Mouse (Mus musculus): ENCODE measurements around the gene Psmb10. TPM values are rescaled to one million over a fixed set of nuclear protein-coding genes. Genes with fewer than 3 reads are reported as not detected.

Gene Psmb10
- total RNA-seq, 2 experiments from 2014 or later = 84.9 to 92.0 TPM

DNA sequence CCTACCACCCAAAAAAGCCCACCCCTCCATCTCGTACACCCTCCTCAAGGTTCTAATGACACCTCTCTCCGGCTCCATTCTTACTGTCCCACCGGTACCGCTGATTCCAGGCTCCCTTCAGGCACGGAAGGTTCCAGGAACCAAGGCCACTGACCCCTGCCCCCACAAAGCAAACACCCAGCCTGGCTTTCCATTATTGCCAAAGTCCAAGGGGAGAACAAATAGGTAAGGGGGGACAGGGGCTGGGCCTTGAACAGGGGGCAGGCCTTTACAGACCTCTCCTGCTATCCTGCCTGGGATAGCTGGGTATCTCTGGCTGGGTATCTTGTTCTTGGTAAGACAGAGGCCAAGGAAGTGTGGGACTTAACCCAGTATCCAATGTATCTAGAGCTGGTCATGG, 4.3 kb upstream of the Psmb10 start:
- intact Hi-C loops (cut with DNase I) = no loop called here

DNA sequence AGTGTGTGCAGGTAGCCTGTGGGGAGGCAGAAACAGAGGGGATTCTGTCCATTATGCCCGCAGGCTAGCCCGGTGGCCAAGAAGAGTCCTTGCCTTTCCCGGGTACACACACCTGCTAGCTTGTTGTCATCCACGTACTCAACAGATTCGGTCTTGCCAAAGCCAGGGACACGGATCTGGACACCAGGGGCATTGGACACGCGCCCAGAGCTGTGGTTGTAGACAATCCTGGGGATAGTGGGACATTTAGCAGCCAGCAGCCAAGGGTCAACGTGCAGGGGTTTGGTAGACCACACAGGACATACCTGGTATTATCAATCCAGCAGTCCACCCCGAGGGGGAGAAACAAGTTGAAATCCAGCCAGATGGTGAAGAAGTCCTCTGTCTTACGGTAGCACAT, 3.8 kb upstream of the Psmb10 start:
- no peak for DNase-seq (ENCODE audit: low spot score in 2 of 2)
- intact Hi-C loops (cut with DNase I) = no loop called here

More for the DNA sequence above, 4.3 kb upstream of the Psmb10 start:
- DNase-seq (ENCODE audit: low spot score in 2 of 2) = no peak

DNA sequence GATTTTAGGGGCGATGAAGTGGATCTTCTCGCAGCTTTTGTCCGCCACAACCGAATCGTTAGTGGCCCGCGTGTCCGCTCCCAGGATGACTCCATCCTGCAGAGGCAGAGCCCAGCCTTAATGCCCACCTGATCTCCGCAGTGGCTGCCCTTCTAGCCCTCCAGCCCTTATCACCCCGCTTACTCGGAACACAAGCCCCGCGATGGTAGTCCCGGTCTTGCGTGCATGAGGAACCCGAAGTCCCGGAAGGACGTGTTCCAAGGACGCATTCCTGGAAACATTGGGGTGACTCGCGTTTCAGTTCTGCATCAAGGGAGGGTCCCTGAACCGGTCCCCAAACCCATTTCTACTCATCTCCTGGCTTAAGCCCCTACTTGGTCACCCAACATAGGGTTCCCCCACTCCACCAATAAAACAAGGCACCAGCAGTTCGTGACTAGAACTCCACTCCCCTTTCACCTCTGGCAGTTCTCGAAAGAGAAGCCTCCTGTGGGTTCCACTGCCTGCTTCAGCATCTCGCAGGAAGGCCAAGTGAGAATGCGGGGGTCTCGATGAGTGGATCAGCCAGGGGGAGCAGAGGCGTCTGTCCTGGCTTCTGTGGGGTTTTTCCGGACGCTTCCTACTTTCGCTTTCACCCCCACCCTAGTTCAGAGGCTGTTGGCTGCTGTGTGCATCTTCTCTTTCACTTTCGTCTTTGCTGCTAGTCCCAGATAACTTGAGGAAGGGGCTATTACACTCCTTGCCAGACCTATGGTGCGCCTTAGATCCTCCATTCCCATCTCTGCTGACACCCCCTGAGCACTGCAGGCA, 543 bp downstream of the Psmb10 start:
- DNase-seq (ENCODE audit: low spot score in 2 of 2) = peak; percentile 55 to 60
- intact Hi-C loops (cut with DNase I) = no loop called here

DNA sequence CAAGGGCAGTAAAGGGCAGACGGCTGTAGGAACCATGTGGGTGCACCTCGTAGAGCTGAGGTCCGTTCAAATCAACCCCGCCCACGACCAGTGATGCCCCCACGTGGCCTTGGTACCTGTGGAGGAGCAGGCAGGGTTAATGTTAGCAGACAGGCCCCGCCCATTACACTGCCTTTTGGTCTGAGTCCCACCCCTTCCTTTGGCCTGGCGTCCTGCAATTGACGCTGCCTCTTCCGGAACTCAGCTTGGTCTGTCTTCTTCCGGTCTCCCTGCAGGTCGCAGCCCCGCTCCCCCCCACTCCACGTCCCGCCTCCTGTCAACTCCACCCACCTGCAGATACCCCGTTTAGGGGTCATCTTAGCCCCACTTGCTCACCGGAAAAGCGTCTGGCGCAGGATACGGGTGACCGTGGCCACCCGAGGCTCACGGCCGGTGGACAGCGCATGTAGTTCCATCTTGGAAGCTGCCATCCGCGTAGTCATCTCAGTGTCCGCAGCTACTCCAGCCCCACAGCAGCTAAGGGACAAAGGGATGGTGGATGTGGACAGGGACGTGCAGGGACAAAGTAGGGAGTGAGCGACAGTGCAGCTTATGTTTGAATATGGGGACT, 1.3 kb downstream of the Psmb10 start:
- intact Hi-C loops (cut with DNase I) = no loop called here
- peak; percentile 84 to 94 for DNase-seq (ENCODE audit: low spot score in 2 of 2)

- intact Hi-C loops (cut with DNase I) = no loop called here
- DNase-seq (ENCODE audit: low spot score in 2 of 2) = no peak
Measured at GRCm38 (mm10) chr8:105935863-105936603, 2.2 kb downstream of the Psmb10 start.

DNA sequence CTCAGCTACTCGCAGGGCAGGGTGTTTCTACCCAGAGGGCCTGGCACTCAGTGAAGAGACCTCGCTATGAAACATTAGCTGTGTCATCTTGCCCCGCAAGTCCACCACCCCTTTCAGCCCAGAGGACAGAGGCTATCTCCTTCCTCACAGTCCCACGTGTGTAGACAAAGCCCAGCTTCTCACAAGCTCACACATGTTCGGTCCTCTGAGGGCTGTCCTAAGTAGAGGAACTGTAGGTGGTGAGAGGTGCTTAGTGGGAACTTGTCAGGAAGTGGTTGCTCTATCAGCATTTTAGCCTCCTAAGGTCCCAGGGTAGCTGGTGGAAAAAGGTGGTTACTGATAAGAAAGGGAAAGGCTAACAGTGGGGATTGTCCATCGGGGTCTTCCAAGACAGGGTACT, 3.1 kb downstream of the Psmb10 start:
- DNase-seq (ENCODE audit: low spot score in 2 of 2) = no peak
- intact Hi-C loops (cut with DNase I) = no loop called here

DNA sequence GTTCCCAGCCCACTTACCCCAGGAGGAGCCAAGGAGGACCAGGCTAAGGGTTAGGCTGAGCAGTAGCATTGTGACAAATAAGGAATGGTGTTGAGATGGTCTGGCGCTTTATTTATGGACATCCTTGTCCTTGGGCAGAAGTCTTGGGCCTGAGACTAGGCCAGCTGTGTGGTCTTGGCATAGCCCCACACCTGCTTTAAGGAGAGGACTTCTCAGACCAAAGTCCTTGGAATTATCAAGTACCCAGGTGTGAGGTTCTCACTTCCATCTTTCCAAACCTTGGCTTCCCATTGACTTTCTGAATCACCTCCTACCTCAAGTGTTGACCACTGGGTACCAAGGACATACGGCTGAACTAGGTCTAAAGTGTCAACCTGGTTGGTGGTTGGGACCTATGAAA, 4.5 kb downstream of the Psmb10 start, which contains the start of gene Ctrl:
TSS of gene Ctrl (minus strand) at position 101 of the 400 bp plus-strand sequence.
- intact Hi-C loops (cut with DNase I) = loop anchor here (5.0 kb wide), 2 partner anchors 81 to 96 kb away; partner anchors contain the start of gene Cenpt
- DNase-seq (ENCODE audit: low spot score in 2 of 2) = no peak

GRCm38 (mm10) chr8:105932525-105932924, 5.7 kb downstream of the Psmb10 start:
- intact Hi-C loops (cut with DNase I) = loop anchor here (5.0 kb wide), 2 partner anchors 80 to 95 kb away; partner anchors contain the start of gene Cenpt
- no peak for DNase-seq (ENCODE audit: low spot score in 2 of 2)

GRCm38 (mm10) chr8:105931271-105931670, 7.0 kb downstream of the Psmb10 start:
- DNase-seq (ENCODE audit: low spot score in 2 of 2) = peak in 1 of 2 experiments; percentile 92
- intact Hi-C loops (cut with DNase I) = loop anchor here (1.0 to 5.0 kb wide), 3 partner anchors 40 to 94 kb away; partner anchors contain the start of gene Cenpt

- peak; percentile 76 to 82 for DNase-seq (ENCODE audit: low spot score in 2 of 2)
- intact Hi-C loops (cut with DNase I) = loop anchor here (1.0 to 5.0 kb wide), 4 partner anchors 39 to 215 kb away; partner anchors contain the start of gene Cenpt
Measured at GRCm38 (mm10) chr8:105930602-105931001, 7.6 kb downstream of the Psmb10 start.

DNA sequence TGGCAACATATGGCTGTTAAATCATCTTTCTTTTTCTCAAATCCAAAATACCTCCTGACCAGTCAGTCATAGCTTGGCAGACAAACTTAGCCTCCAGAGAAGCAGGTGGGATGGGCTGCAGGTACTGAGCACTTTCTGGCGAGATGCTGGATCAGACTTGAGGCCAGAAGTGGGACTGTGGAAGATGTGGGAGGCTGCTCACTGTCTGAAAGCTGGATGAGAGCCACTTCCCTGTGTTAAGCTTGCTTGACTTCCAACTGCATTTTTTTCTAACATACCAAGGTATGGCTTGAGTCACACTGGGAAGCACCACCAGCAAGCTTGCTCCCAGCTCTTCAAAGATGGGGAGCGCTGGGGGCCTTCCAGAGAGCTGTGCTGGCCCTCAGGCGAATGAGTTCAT, 13.1 kb downstream of the Psmb10 start:
- intact Hi-C loops (cut with DNase I) = no loop called here
- DNase-seq (ENCODE audit: low spot score in 2 of 2) = peak in 1 of 2 experiments; percentile 85

- DNase-seq (ENCODE audit: low spot score in 2 of 2) = peak in 1 of 2 experiments; percentile 67
- intact Hi-C loops (cut with DNase I) = no loop called here
Measured at GRCm38 (mm10) chr8:105919390-105919789, 18.9 kb downstream of the Psmb10 start.

DNA sequence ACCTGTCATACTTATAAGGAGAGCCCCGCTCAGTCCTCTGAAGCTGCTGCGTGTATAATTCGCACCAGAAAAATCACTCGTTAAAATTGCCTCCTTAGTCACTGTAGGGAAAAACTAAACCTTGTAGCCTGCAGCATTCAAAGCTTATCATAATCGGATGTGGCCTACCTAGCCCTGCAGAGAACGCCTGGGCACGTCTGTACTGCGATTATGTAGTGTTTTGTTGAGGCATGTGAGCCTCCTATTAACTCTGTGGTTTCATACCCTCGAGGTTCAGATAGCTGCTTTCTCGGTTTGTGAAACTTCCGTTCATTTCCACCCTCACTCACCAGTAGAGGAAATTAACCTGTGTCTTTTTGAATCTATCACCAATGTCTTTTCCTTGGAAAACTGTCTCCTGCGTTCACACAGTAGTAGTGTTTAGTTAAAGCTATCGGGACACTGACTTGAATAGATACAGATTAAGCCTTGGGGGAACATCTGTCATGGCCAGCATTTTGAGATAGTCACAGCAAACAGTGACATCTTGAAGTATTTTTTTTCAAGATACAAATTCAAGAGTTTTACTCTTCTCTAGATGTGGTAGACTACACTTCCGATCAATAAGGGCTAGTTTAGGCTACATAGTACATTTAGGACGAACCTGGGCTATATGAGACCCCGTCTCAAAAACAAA, 37.2 kb downstream of the Psmb10 start:
- intact Hi-C loops (cut with DNase I) = loop anchor here (1.0 kb wide), 1 partner anchor 110 kb away; the partner anchor contains the start of gene Ddx28

GRCm38 (mm10) chr8:105900180-105900940, 37.9 kb downstream of the Psmb10 start, which contains the start of gene Pskh1:
TSS of gene Pskh1 (plus strand) at chr8:105900441.
- DNase-seq (ENCODE audit: low spot score in 2 of 2) = peak; percentile 93 to 94
- intact Hi-C loops (cut with DNase I) = loop anchor here (1.0 kb wide), 1 partner anchor 111 kb away; the partner anchor contains the start of gene Ddx28

More for the DNA sequence above, 37.2 kb downstream of the Psmb10 start:
- no peak for DNase-seq (ENCODE audit: low spot score in 2 of 2)

- intact Hi-C loops (cut with DNase I) = no loop called here
- DNase-seq (ENCODE audit: low spot score in 2 of 2) = peak in 1 of 2 experiments; percentile 67
Measured at GRCm38 (mm10) chr8:105897801-105898480, 40.3 kb downstream of the Psmb10 start.

GRCm38 (mm10) chr8:105893339-105893738, 44.9 kb downstream of the Psmb10 start, which contains the start of gene Nrn1l:
TSS of gene Nrn1l (plus strand) at chr8:105893567.
- DNase-seq (ENCODE audit: low spot score in 2 of 2) = peak; percentile 75 to 93
- intact Hi-C loops (cut with DNase I) = no loop called here

- intact Hi-C loops (cut with DNase I) = no loop called here
- DNase-seq (ENCODE audit: low spot score in 2 of 2) = peak in 1 of 2 experiments; percentile 63
Measured at GRCm38 (mm10) chr8:105892432-105892831, 45.8 kb downstream of the Psmb10 start.

GRCm38 (mm10) chr8:105890870-105891269, 47.4 kb downstream of the Psmb10 start:
- peak in 1 of 2 experiments; percentile 78 for DNase-seq (ENCODE audit: low spot score in 2 of 2)
- intact Hi-C loops (cut with DNase I) = loop anchor here (1.0 kb wide), 1 partner anchor 40 kb away; no protein-coding TSS in a partner anchor
